Mouse (Mus musculus): ENCODE results near the gene Ssbp2. TPM values are rescaled to one million over a fixed set of nuclear protein-coding genes. Genes with fewer than 3 reads are reported as not detected.

The Ssbp2 gene
- polyA plus RNA-seq, 1 experiment, result 31.3 TPM

DNA sequence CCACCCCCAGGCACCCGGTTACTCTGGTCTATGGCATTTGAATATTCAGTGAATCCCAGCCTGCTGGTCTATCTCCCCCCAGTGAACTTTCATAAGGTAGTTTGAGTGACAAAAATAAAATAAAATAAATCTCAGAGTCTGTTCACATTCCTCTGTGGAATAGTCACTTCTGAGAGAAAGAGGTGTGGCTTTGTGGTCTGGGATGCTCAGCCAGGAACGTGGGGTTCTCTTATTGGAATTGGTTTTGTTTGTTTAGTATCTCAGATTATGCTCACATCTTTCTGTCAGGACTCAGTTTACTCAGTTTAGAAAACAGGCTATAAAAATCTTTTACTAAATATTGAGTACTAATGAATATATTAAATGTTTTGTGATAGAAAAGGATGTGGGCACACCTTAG, 4.0 kb upstream of the Ssbp2 start:
- TF ChIP-seq GATA1 (IDR thresholded peaks at IDR 0.05; ENCODE audit: low read length), result no peak

DNA sequence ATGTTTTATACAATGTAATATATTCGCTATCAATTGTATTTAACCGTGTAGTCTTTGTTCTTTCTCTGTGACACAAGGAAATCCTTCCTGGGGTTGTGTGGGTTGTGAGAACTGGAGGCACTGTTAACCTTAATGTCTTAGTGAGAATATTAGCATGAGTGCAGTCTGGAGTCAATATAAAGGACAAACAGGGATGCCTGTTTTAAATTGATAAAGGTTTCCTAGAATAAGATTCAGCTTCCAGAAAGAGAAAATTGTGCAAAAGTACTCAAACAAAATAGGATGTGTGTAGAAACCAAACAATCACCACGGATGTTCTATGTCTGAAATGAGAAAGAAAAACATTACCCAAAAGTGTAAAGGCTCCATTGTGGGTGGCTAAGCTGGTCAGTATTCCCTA, 3.3 kb upstream of the Ssbp2 start:
- no peak for TF ChIP-seq GATA1 (IDR thresholded peaks at IDR 0.05; ENCODE audit: low read length)

DNA sequence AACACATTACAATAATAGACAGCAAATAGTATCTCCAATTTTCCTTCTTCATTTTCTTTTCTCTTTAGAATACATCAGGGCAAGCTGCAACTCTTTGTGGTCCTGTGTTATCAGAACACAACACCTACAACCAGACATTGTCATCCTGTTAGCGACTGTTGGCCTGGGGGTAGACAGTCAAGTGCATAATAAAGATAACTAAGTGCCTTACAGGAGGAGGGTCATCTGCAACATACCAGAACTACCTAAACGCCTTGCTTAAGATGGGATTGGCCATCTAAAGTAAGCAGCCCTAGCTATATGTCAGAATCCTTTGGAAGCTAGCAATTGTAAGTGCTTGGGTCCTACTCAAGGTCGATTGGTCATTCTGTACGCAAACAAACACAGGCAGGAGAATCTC, 2.1 kb upstream of the Ssbp2 start:
- TF ChIP-seq GATA1 (IDR thresholded peaks at IDR 0.05; ENCODE audit: low read length), result peak; percentile 57

DNA sequence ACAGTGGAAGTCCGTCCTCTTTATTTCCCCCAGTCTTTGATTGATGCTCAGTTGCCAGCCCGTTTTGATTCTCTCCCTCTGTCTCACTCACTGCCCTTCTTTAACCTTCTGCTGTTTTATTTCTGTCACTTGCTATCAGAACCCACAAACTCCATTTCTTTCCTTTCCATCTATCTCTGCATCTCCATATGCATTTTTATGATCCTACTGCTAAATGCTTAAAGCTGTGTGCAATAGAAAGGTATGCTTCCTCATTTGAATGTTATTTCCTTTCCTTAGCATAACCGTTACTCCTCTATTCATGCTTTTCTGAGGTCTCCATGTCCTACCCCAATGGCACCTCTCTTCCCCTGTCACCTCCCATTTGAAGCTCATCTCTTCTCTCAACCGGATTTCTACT, 594 bp upstream of the Ssbp2 start:
- TF ChIP-seq GATA1 (IDR thresholded peaks at IDR 0.05; ENCODE audit: low read length), result no peak

DNA sequence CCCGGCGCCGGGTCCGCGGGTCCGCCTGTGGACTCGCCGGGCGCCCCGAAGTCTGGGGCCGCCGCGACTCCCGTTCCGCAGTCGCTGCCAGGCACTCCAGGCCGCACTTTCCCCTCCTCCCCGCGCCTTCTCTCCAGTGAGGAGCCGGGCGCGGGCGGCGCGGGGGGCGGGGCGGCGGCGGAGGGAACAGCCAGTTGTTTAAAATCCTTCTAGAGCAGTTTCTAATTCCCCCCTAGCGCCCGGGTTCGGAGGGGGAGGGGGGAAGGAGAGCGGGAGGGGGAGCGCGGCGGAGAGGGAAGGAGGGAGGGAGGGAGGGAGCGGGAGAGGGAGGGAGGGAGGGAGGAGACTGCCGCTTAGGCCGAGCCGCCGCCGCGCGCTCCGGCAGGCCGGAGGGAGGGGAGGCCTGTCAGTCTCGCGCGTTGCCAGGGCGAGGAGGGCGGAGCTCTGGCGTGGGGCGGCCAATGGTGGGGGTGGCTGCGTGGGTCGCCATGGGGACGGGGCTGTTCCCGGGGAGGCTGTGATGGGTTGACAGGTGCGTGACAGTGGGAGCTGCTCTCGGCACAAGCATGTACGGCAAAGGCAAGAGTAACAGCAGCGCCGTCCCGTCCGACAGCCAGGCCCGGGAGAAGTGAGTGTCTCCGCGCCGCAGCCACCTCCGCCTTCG, 670 bp downstream of the Ssbp2 start:
- no peak for TF ChIP-seq GATA1 (IDR thresholded peaks at IDR 0.05; ENCODE audit: low read length)

DNA sequence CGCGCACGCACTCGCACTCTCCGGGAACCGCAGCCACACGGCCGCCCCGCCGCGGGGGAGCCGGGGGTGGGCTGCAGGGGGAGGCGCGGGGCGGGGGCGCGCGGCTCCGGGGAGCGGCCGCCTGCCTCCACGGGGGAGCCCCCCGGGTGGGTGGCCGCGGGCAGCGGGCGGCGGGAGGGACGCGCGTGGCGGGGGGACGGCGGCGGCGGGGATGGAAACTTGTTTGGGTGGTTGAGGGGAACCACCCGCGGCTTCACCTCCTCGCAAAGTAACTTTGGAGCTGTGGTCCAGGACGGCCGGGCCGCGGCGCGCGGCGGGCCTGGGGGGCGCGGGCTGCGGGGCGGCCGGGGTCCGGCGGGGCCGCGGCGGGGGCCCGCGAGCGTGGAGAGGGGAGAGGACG, 1.2 kb downstream of the Ssbp2 start:
- no peak for TF ChIP-seq GATA1 (IDR thresholded peaks at IDR 0.05; ENCODE audit: low read length)

DNA sequence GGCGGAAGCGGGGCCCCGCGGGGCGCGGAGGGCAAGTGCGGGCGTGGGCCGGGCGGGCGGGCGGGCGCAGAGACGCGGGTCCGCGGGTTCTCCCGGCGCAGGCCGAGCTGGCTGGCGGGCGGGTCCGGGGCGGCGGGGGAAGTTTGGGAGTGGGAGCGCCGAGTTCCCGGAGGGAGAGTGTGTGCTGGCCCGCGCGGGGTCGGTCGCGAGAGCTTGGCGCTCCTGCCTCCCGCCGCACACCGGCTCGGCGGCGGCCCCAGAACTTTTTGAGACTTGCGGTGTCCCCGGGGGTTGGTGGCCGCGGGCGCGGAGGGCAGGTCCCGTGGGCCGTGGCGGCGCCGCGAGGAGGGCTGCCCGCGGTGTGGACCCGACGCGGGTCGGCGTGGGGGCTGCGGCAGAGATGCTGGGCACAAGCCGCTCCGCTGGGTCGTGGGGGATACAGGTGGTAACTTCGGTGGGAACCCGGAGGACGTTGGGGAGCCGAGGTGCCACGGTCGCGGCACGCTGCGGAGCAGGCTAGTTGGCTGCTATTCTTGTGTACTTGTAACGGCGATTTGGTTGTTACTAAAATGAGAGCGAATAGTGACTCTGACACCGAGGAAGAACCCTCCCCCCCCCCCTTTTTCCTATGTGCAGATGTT, 1.7 kb downstream of the Ssbp2 start:
- no peak for TF ChIP-seq GATA1 (IDR thresholded peaks at IDR 0.05; ENCODE audit: low read length)

DNA sequence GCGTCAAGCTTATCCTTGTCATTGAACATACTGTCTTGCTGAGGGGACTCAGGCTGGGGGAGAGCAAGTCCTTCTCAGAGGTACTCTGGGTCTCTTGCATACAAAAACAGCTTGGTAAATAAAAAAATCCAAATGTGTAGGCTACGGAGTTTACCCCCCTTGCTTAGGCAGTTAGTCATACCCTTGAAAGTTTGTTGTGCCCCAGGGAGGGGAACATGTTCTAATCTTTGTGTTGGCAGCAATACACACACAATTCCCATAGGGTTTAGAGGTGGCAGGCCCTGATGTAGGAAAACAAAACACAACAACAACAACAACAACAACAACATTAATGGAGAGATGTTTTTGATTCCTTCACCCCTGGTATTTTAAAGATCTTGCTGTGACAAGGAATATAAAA, 2.3 kb downstream of the Ssbp2 start:
- no peak for TF ChIP-seq GATA1 (IDR thresholded peaks at IDR 0.05; ENCODE audit: low read length)

DNA sequence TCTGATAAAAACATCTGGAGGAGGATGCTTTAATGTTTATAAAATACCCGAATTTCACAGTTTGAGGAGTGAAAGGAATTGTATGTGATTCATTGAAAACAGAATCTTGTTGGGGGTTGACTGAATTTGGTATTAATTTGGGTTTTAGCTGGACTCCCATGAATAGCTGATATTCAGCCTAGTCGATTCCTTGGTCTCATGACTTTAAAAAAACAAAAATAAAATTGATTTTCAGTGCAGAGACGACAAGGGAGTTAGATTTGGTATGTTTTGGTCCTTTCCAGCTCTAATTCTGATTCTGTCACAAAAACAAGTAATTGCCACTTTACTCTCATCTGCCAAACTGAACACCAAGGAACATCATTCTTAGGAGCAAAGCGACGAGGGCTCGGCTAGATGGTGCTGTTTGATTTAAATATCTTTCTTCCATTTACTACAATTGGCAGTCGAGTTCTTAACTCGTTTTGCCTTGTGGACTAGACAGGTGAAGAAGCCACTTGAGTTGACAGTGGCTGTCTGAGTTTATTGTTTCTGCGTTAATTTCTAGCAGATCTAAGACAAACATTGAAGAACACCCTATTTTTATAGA, 2.9 kb downstream of the Ssbp2 start:
- TF ChIP-seq GATA1 (IDR thresholded peaks at IDR 0.05; ENCODE audit: low read length), result no peak

DNA sequence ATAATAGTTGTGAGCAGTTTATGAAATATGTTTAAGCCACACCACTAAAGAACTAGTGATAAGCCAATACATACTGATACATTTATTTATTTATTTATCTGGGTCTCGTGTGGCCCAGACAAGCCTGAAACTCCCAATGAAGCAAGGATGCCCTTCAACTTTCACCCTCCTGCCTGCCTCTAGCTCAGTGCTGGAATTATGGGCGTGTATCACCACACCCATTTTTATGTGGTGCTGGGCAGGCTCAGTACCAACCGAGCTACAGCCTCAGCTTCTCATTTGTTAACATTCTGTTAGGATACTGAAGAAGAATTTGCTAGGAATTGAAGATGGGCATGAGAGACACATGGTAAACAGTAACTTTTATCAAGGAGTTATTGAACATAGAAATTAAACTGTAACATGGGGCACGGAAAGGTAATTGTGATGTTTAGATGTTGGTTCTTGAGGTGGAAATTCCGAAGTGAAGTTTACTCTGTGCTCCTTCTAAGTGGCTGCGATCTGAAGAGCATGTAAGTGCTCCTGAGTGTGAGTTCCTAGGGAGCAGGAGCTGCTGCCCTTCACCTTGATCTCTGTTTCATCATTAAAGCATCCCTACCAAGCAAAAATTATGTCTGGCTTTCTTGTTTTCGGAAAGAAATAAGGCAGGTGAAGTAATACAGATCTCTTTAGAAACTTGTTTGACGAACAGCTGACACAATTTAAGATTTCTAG, 5.1 kb downstream of the Ssbp2 start:
- TF ChIP-seq GATA1 (IDR thresholded peaks at IDR 0.05; ENCODE audit: low read length), result no peak

DNA sequence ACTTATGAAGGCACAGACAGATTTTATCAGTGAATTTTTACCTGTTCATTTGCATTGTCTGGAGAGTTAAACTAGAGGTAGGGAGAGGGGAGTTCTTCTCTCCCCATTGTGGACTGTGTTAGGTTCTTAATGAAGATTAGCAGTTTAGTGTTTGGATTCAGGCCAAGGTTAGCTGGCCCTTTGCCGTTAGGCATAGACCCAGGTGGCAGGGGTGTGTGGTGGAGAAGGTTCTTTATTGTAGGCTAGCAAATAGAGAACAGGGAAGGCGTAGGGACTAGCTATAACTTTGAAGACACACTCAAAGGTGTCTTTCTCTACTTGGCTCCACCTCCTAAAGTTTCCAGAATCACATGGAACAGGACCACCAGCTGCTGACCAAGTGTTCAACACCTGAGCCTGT, 11.5 kb downstream of the Ssbp2 start:
- no peak for TF ChIP-seq GATA1 (IDR thresholded peaks at IDR 0.05; ENCODE audit: low read length)

DNA sequence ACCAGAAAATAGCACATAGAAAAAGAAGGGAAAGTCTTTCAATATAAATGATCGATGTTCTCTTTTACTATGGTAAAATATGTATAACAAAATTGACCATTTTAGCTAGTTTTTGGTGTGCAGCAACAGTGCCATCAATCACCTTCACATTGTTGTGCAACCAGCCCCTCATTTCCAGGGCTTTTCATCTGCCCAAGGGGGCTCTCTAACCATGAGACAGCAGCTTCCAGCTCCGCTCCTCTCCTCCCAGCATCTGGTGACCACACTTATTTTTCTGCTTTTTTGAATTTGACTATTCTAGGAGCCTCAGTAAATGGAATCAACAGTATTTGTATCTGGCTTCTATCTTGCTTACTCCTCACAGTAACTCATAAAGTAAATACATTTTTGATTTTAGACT, 11.9 kb downstream of the Ssbp2 start:
- no peak for TF ChIP-seq GATA1 (IDR thresholded peaks at IDR 0.05; ENCODE audit: low read length)

DNA sequence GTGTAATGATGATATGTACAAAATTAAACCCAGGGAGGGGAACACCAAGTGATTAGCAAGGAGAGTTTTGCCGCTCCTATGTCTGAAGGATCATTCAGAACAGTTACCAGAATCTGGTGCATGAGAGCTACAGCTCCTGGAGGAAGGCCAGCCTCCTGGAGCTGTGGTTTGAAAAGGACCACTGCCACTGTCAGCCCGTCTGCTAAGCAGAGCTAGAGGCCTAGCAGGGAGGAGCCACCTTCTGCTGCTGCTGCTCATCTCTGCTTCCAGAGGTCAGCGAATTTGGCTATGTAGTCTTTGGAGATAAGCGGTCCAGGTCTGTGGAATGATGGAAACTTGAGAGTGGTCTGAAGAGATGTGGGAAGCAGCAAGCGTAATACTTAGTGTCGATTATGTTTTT, 13.4 kb downstream of the Ssbp2 start:
- no peak for TF ChIP-seq GATA1 (IDR thresholded peaks at IDR 0.05; ENCODE audit: low read length)

DNA sequence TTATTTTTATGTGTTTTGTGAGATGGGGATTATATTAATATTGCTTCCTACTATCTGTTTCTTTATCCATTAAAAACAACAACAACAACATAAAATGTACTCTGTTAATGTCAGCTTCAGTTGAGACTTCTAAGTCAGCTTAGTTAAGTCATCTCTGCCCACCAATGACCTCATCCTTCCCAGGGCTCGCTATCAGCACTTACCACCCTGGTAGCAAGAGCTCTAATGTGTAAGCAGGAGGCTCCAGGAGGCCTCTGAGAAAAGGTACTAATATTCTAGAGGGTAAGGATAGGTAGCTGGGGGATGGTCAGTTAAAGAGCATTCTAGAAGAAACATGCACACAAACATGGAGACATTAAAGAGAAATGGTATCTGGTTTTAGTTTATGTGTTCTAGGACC, 13.9 kb downstream of the Ssbp2 start:
- TF ChIP-seq GATA1 (IDR thresholded peaks at IDR 0.05; ENCODE audit: low read length), result no peak

DNA sequence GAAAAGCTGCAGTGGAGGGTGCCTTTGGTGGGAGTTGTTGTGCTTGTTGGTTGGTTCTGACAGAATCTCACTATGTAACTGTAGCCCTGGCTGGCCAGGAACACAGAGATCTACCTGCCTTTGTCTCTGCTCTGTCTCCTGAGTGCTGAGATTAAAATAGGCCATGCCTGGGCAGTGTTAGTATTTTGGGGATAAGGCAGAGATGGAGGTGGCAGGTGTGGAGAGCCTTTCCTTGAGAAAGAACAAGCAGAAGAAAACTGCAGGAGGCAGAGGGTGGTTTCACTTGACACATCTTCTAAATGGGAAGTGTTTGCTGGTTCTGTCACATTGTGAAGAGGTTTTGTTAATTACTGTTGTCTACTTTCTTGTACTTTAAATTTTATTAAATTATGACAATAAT, 15.8 kb downstream of the Ssbp2 start:
- TF ChIP-seq GATA1 (IDR thresholded peaks at IDR 0.05; ENCODE audit: low read length), result no peak

DNA sequence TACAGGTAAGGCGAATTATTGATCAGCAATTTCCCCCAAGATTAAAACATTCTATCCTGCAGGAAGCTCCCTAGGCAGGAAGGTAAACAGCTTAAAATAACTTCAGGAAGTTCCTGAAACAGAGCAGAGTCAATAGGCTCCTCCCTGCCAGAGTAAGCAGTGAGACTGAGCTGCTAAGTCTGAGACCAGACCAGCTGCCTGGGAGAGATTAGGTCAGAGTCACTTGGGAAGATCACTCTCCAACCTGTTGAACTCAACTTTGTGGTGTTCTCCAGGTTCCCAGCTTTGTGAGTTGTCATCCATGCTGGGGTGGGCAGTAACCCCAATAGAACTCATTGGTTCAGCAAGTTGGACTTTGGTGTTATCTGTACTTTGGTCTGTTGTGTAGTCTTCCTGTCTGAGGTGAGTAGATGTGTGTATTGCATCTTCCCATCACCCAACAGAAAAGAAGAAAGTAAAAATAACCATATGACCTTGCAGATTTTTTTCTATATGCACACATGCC, 16.6 kb downstream of the Ssbp2 start:
- TF ChIP-seq GATA1 (IDR thresholded peaks at IDR 0.05; ENCODE audit: low read length), result no peak
